Mouse (Mus musculus) olfactory bulb, adult 2 months (tissue): ENCODE data around the gene Rarg. TPM values are rescaled to one million over a fixed set of nuclear protein-coding genes. Genes with fewer than 3 reads are reported as not detected.
A peak's percentile ranks its signal among the peaks of the same experiment; 100 is the strongest.

Experiments
- H3K27ac ChIP-seq: fragments of 200-500 bp; 2 replicates; pipeline ENCODE4 v1.5.1; 2012; ENCODE audit warnings: low read depth, low read length; ENCODE audit not compliant: insufficient read depth
- H3K4me1 ChIP-seq: fragments of 200-500 bp; 2 replicates; pipeline ENCODE4 v1.6.1; 2012; ENCODE audit warnings: low read length; ENCODE audit not compliant: control insufficient read depth, insufficient read depth
- H3K4me3 ChIP-seq: fragments of 200-500 bp; 2 replicates; pipeline ENCODE4 v1.5.1; 2012; ENCODE audit warnings: mild to moderate bottlenecking, low read depth, low read length, moderate library complexity; ENCODE audit not compliant: insufficient read depth
- CTCF ChIP-seq: fragments of 200-500 bp; IDR thresholded peaks from 2 replicates; pipeline ENCODE4 v1.5.1; 2012; ENCODE audit warnings: low read depth, mild to moderate bottlenecking, low read length, moderate library complexity; ENCODE audit not compliant: insufficient read depth
- POLR2A ChIP-seq: fragments of 200-500 bp; IDR thresholded peaks from 2 replicates; pipeline ENCODE4 v1.6.1; 2012; ENCODE audit warnings: mild to moderate bottlenecking, low read depth, low read length, moderate library complexity; ENCODE audit not compliant: insufficient read depth
- WGBS: fragments of 180-500 bp; shearing (Covaris S2); methylation state at CpG from one replicate; pipeline ENCODE4 v1.1.7; 2018; 5-methylcytosine and 5-hydroxymethylcytosine counted together
- polyA plus RNA-seq: library from polyadenylated mRNA; stranded (reverse); fragments of >200 nt; gene quantifications from 2 replicates; pipeline ENCODE4 v1.2.4, GENCODE M21; 2012; ENCODE audit warnings: low replicate concordance; ENCODE audit not compliant: missing spikeins, insufficient read depth, insufficient read length

Rarg gene
- polyA plus RNA-seq, 1 experiment, result not detected

- 72% methylated on average over 12 of the region's 12 CpGs for WGBS
- Histone ChIP-seq H3K4me3 (no peak overlapping the region), H3K4me1 (peaks cover 28% of the 10 kb centered on the region), H3K27ac (no peak overlapping the region)
- TF ChIP-seq CTCF (no peak), POLR2A (no peak)
These were observed 14.7 kb downstream of the Rarg start for GRCm38 (mm10) chr15:102242404-102243228.

GRCm38 (mm10) chr15:102240607-102241006, 16.7 kb downstream of the Rarg start:
- no peak for TF ChIP-seq POLR2A
- no peak for TF ChIP-seq CTCF
- H3K27ac ChIP-seq, result no peak overlapping the region
- H3K4me3 ChIP-seq, result no peak overlapping the region
- WGBS, result 79% methylated on average over 4 of the region's 4 CpGs
- peaks cover 21% of the 10 kb centered on the region for H3K4me1 ChIP-seq

GRCm38 (mm10) chr15:102239851-102240250, 17.5 kb downstream of the Rarg start:
- H3K4me3 ChIP-seq, result no peak overlapping the region
- peaks cover 18% of the 10 kb centered on the region for H3K4me1 ChIP-seq
- 81% methylated on average over 11 of the region's 11 CpGs for WGBS
- TF ChIP-seq POLR2A (no peak), CTCF (no peak)
- H3K27ac ChIP-seq, result no peak overlapping the region

- Histone ChIP-seq H3K4me1 (peaks cover 16% of the 10 kb centered on the region), H3K4me3 (no peak overlapping the region), H3K27ac (no peak overlapping the region)
- WGBS, result 15% methylated on average over 9 of the region's 9 CpGs
- TF ChIP-seq CTCF, result peak; percentile 69
- no peak for TF ChIP-seq POLR2A
These were observed 18.1 kb downstream of the Rarg start for GRCm38 (mm10) chr15:102239260-102239590.

- TF ChIP-seq CTCF (no peak), POLR2A (no peak)
- 85% methylated on average over 14 of the region's 14 CpGs for WGBS
- H3K4me1 ChIP-seq, result peaks cover 13% of the 10 kb centered on the region
- no peak overlapping the region for H3K4me3 ChIP-seq
- H3K27ac ChIP-seq, result no peak overlapping the region
These were observed 18.6 kb downstream of the Rarg start for GRCm38 (mm10) chr15:102238543-102239259.

- 46% methylated on average over 21 of the region's 21 CpGs for WGBS
- TF ChIP-seq CTCF (no peak), POLR2A (no peak)
- Histone ChIP-seq H3K27ac (no peak overlapping the region), H3K4me3 (no peak overlapping the region), H3K4me1 (no peaks in the 10 kb centered on the region)
These were observed 21.8 kb downstream of the Rarg start for GRCm38 (mm10) chr15:102235371-102236027.

GRCm38 (mm10) chr15:102233896-102234295, 23.4 kb downstream of the Rarg start:
- whole genome bisulfite sequencing, result 30% methylated on average over 2 of the region's 2 CpGs
- no peak overlapping the region for H3K4me3 ChIP-seq
- no peak for TF ChIP-seq POLR2A
- TF ChIP-seq CTCF, result no peak
- H3K27ac ChIP-seq, result no peak overlapping the region
- H3K4me1 ChIP-seq, result no peaks in the 10 kb centered on the region

GRCm38 (mm10) chr15:102232764-102233163, 24.6 kb downstream of the Rarg start:
- WGBS, result 87% methylated on average over 7 of the region's 7 CpGs
- Histone ChIP-seq H3K4me3 (no peak overlapping the region), H3K4me1 (no peaks in the 10 kb centered on the region), H3K27ac (no peak overlapping the region)
- TF ChIP-seq POLR2A (no peak), CTCF (no peak)

DNA sequence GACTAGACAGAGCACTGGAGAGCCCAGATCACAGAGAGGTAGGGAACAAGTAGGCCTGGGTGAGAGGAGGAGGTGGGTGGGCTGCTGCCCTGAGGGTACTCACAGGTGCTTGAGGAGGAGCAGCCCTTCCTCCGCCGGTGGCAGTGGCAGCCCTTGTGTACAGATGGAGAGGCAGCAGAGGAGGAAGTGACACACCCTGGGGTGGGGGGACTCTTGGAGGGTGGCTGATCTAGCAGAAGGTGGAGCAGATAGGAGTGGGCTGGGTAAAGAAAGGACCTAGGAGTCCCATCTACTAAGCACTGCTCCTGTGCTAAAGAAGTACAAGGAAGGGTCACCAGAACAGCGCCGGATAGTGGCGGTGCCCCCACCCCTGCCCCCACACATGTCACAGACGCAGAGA, 25.6 kb downstream of the Rarg start, which contains the start of gene Itgb7:
TSS of gene Itgb7 (minus strand) at position 197 of the 400 bp plus-strand sequence.
- no peak for TF ChIP-seq CTCF
- TF ChIP-seq POLR2A, result no peak

More for the DNA sequence above, 25.6 kb downstream of the Rarg start, which contains the start of gene Itgb7:
- Histone ChIP-seq H3K4me1 (no peaks in the 10 kb centered on the region), H3K27ac (no peak within 1 kb of the TSS), H3K4me3 (no peak within 1 kb of the TSS)
- 71% methylated on average over 6 of the region's 6 CpGs for WGBS
